ENCODE assay signal across 7 mouse cellular contexts in the genomic region with DNA sequence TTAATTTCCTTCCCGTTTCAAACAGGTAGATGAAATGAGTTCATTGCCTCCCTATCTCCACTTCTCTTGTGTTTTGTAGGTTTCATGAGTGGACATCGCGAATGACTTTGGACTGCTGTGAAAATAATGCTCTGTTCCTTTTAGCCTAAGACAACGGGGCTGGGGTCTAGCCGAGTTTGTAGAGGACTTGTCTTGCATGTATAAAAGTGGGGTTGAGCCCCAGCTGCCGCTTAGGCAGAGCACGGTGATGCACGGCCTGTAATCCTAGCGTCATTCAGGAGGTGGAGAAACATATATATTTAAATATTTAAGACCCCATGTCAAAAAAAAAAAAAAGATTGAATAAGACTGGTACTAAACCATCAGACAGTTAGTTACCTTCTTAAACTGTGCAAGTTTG. TPM values are rescaled to one million over a fixed set of nuclear protein-coding genes. Genes with fewer than 3 reads are reported as not detected.
DNase-seq lines count a peak whose midpoint lies in the region; ATAC-seq and TF ChIP-seq lines count a peak whose summit lies in the region.

No protein-coding gene starts in this region.

- no peak for TF ChIP-seq CTCF in lung, postnatal 0 days (IDR thresholded peaks at IDR 0.05)

- H3K4me1 ChIP-seq in lung, postnatal 0 days (ENCODE audit: insufficient read depth, low read depth, low read length), result no peaks in the 10 kb centered on the region
- H3K4me1 ChIP-seq in forebrain, embryonic 14.5 days (ENCODE audit: control insufficient read depth, insufficient read depth, low read length), result 0 out of 2 replicates have a peak, but pooled peaks cover 2% of the 10 kb centered on the region
- no peaks in the 10 kb centered on the region for H3K4me1 ChIP-seq in limb, embryonic 14.5 days (ENCODE audit: control insufficient read depth, insufficient read depth, low read length)
- 0 out of 2 replicates have a peak, but pooled peaks cover 6% of the 10 kb centered on the region for H3K4me1 ChIP-seq in stomach, embryonic 16.5 days (ENCODE audit: control insufficient read depth, insufficient read depth, low read length)

- no peak for TF ChIP-seq POLR2A in limb, embryonic 14.5 days (IDR thresholded peaks at IDR 0.05; ENCODE audit: borderline replicate concordance, extremely low read depth, insufficient read depth, insufficient read length)

- WGBS in lung, postnatal 0 days, result 12% methylated on average over 9 of the region's 9 CpGs
- 7% methylated on average over 9 of the region's 9 CpGs for WGBS in forebrain, embryonic 14.5 days
- WGBS in limb, embryonic 14.5 days, result 14% methylated on average over 9 of the region's 9 CpGs
- 10% methylated on average over 9 of the region's 9 CpGs for WGBS in stomach, embryonic 16.5 days

- H3K27ac ChIP-seq in lung, postnatal 0 days (ENCODE audit: low read length), result no peak overlapping the region
- H3K27ac ChIP-seq in forebrain, embryonic 14.5 days (ENCODE audit: low read depth, low read length), result no peak overlapping the region
- no peak overlapping the region for H3K27ac ChIP-seq in limb, embryonic 14.5 days (replicated peaks; ENCODE audit: low read depth, low read length)
- H3K27ac ChIP-seq in stomach, embryonic 16.5 days (ENCODE audit: low read length), result no peak overlapping the region

- no peaks in the 10 kb centered on the region for H3K9me3 ChIP-seq in lung, postnatal 0 days (ENCODE audit: low read length)
- no peaks in the 10 kb centered on the region for H3K9me3 ChIP-seq in forebrain, embryonic 14.5 days (replicated peaks; ENCODE audit: control insufficient read depth, low read length)
- no peaks in the 10 kb centered on the region for H3K9me3 ChIP-seq in limb, embryonic 14.5 days (ENCODE audit: control insufficient read depth, low read length)
- no peaks in the 10 kb centered on the region for H3K9me3 ChIP-seq in stomach, embryonic 16.5 days (replicated peaks; ENCODE audit: control insufficient read depth, low read length)

- DNase-seq in lung, postnatal 0 days (ENCODE audit: low spot score), result no peak
- DNase-seq in lung, postnatal 36 days, result no peak
- DNase-seq in forebrain, embryonic 14.5 days (ENCODE audit: low spot score), result peak; percentile 40
- no peak for DNase-seq in limb, embryonic 14.5 days (ENCODE audit: low spot score)
- DNase-seq in thymus, postnatal 36 days, result no peak
- no peak for DNase-seq in thymus, adult 18-20 months

- no peaks in the 10 kb centered on the region for H3K36me3 ChIP-seq in lung, postnatal 0 days (ENCODE audit: insufficient read depth, low read length)
- H3K36me3 ChIP-seq in forebrain, embryonic 14.5 days (ENCODE audit: control insufficient read depth, insufficient read depth, low read length), result no peaks in the 10 kb centered on the region
- no peaks in the 10 kb centered on the region for H3K36me3 ChIP-seq in limb, embryonic 14.5 days (ENCODE audit: control insufficient read depth, insufficient read depth, low read length)
- no peaks in the 10 kb centered on the region for H3K36me3 ChIP-seq in stomach, embryonic 16.5 days (ENCODE audit: control insufficient read depth, insufficient read depth, low read length)

- no peak for TF ChIP-seq EP300 in lung, postnatal 0 days (IDR thresholded peaks at IDR 0.05)

- H3K27me3 ChIP-seq in lung, postnatal 0 days (replicated peaks; ENCODE audit: insufficient read depth, low read length), result peaks cover 22% of the 10 kb centered on the region
- no peaks in the 10 kb centered on the region; the same call in 1 of the 2 replicates for H3K27me3 ChIP-seq in forebrain, embryonic 14.5 days (replicated peaks; ENCODE audit: control insufficient read depth, insufficient read depth, low read length)
- 0 out of 2 replicates have a peak, but pooled peaks cover 3% of the 10 kb centered on the region for H3K27me3 ChIP-seq in limb, embryonic 14.5 days (ENCODE audit: control insufficient read depth, insufficient read depth, low read length)
- peaks cover 17% of the 10 kb centered on the region for H3K27me3 ChIP-seq in stomach, embryonic 16.5 days (ENCODE audit: control insufficient read depth, insufficient read depth, low read length)

- ATAC-seq in lung, postnatal 0 days, result no peak
- ATAC-seq in forebrain, embryonic 14.5 days, result peak; percentile 29; the same call in 1 of the 2 replicates
- ATAC-seq in limb, embryonic 14.5 days (ENCODE audit: low FRiP score, low read depth), result no peak
- no peak for ATAC-seq in stomach, embryonic 16.5 days (ENCODE audit: insufficient read depth, low FRiP score)

- H3K4me2 ChIP-seq in lung, postnatal 0 days (replicated peaks; ENCODE audit: low read depth, low read length), result peak overlapping the region; percentile 88
- peak overlapping the region; percentile 79 for H3K4me2 ChIP-seq in forebrain, embryonic 14.5 days (ENCODE audit: low read length)
- H3K4me2 ChIP-seq in limb, embryonic 14.5 days (replicated peaks; ENCODE audit: low read depth, low read length, severe bottlenecking), result peak overlapping the region; percentile 92
- peak overlapping the region; percentile 96 for H3K4me2 ChIP-seq in stomach, embryonic 16.5 days (ENCODE audit: low read depth, low read length)

- no peak overlapping the region for H3K9ac ChIP-seq in lung, postnatal 0 days (replicated peaks; ENCODE audit: low read depth)
- H3K9ac ChIP-seq in forebrain, embryonic 14.5 days (ENCODE audit: low read length), result peak overlapping the region; percentile 70
- H3K9ac ChIP-seq in limb, embryonic 14.5 days (ENCODE audit: low read depth, low read length, severe bottlenecking), result peak overlapping the region; percentile 60
- peak overlapping the region; percentile 67; the same call in 1 of the 2 replicates for H3K9ac ChIP-seq in stomach, embryonic 16.5 days (ENCODE audit: low read length)

- peak overlapping the region; percentile 47 for H3K4me3 ChIP-seq in lung, postnatal 0 days (ENCODE audit: low read depth, low read length)
- H3K4me3 ChIP-seq in forebrain, embryonic 14.5 days (ENCODE audit: low read depth, low read length), result peak overlapping the region; percentile 57
- H3K4me3 ChIP-seq in limb, embryonic 14.5 days (replicated peaks; ENCODE audit: low read length), result peak overlapping the region; percentile 59
- H3K4me3 ChIP-seq in stomach, embryonic 16.5 days (replicated peaks; ENCODE audit: low read length), result peak overlapping the region; percentile 59

RNA-seq across cellular contexts. Expression of a gene that starts 1.2 kb away (rescaled TPM):
- polyA plus RNA-seq in lung, postnatal 0 days (2015; fragmentation: Nextera tagmentation; extraction: Ambion mirVana), result not detected in 2 replicates
- 0.22 and 0.97 TPM in 2 replicates for polyA plus RNA-seq in forebrain, embryonic 14.5 days (2014; fragmentation: Nextera tagmentation; extraction: Ambion mirVana)
- polyA plus RNA-seq in limb, embryonic 14.5 days (2012; rRNA removed), result 0.08 TPM in 2 replicates
- polyA plus RNA-seq in limb, embryonic 14.5 days (2014; fragmentation: Nextera tagmentation; extraction: Ambion mirVana), result 0.17 and 0.57 TPM in 2 replicates
- polyA plus RNA-seq in stomach, embryonic 16.5 days (2015; fragmentation: Nextera tagmentation; extraction: Ambion mirVana), result not detected in 2 replicates

RNA-seq across cellular contexts. Expression of a gene that starts 40.7 kb away (rescaled TPM):
- polyA plus RNA-seq in lung, postnatal 0 days (2015; fragmentation: Nextera tagmentation; extraction: Ambion mirVana), result 0.70 and 0.95 TPM in 2 replicates
- 0.36 and 0.37 TPM in 2 replicates for polyA plus RNA-seq in forebrain, embryonic 14.5 days (2014; fragmentation: Nextera tagmentation; extraction: Ambion mirVana)
- 0.17 and 0.23 TPM in 2 replicates for polyA plus RNA-seq in limb, embryonic 14.5 days (2012; rRNA removed)
- polyA plus RNA-seq in limb, embryonic 14.5 days (2014; fragmentation: Nextera tagmentation; extraction: Ambion mirVana), result 0.78 and 1.1 TPM in 2 replicates
- 6.1 and 6.9 TPM in 2 replicates for polyA plus RNA-seq in stomach, embryonic 16.5 days (2015; fragmentation: Nextera tagmentation; extraction: Ambion mirVana)
